Mouse (Mus musculus) erythroblast, embryonic 14.5 days (primary cell): ENCODE measurements around the gene Ppfia3.

Source experiments
- GATA1 ChIP-seq: IDR thresholded peaks from 2 replicates; pipeline ENCODE4 v1.6.1; 2012; ENCODE audit warnings: low read length, inconsistent platforms, mixed read lengths
- TAL1 ChIP-seq: IDR thresholded peaks from 3 replicates; pipeline ENCODE4 v1.6.1; 2012; ENCODE audit warnings: low read length, inconsistent platforms, mixed read lengths

DNA sequence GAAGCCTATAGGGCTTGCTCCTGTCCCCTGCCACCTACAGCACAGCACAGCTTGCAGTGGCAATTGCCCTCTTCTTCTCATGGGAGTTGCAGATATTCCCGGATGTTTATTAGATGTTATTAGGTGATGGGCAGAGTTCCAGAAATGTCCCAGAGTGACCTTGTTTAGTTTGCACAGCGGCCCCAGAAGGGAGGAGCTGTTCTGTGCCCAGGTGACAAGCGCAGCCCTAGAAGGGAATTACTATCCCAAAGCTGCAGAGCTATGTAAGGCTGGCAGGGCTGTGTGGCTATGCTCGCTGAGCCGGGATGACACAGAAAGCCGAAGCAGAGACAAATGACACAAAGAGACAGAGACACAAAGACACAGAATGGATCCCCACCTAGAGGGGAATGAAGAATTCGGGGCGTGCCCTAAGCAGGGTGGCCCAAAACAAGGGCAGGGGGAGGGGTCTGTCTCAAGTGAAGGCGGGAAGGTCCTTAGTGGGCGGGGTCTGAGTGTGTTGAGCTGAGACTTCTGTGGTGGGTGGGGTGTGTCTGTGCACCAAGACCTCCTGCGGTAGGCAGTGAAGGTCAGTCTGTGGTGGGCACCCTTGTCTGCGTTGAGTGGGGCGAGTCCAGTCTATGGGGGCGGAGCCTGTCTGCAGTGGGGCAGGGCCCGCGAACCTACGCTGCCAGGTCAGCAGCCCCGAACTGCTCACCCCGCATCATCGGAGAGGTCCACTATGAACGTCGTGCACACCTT is 34.0 kb downstream of the Ppfia3 start:
- TF ChIP-seq GATA1 (no peak), TAL1 (no peak)
